In genomic region chr17:83935969-83936368, GRCm38 (mm10) we compare ENCODE assay signal across 16 mouse cellular contexts.
A peak's percentile ranks its signal among the peaks of the same experiment; 100 is the strongest.
DNase-seq lines count a peak whose midpoint lies in the region; ATAC-seq lines count a peak whose summit lies in the region.
"Had no signal": no experiment of that assay in that cellular context is flagged by ENCODE, and none has a peak within 500 bp of the region (broad histone marks: within the 10 kb centered on the region; RNA-seq: fewer than 3 reads in every experiment).

No protein-coding gene starts in this region.

- no peak overlapping the region for H3K4me3 ChIP-seq in kidney, embryonic 16.5 days (ENCODE audit: low read length)
- H3K4me3 ChIP-seq: heart, embryonic 13.5 days; intestine, embryonic 15.5 days had no signal

- H3K27me3 ChIP-seq in kidney, embryonic 16.5 days (ENCODE audit: insufficient read depth, low read length) = no peaks in the 10 kb centered on the region
- H3K27me3 ChIP-seq: heart, embryonic 13.5 days; intestine, embryonic 15.5 days had no signal

- peak overlapping the region; percentile 32; the same call in 1 of the 2 replicates for H3K27ac ChIP-seq in kidney, embryonic 16.5 days (ENCODE audit: low read length)
- H3K27ac ChIP-seq: heart, embryonic 13.5 days; intestine, embryonic 15.5 days had no signal

- no peak for ATAC-seq in kidney, embryonic 16.5 days (ENCODE audit: low FRiP score, low TSS enrichment)
- ATAC-seq in activated CD4-positive, CD25-positive, alpha-beta regulatory T cell, adult 4 months = peak; percentile 59
- ATAC-seq: forebrain, embryonic 14.5 days had no signal

- no peaks in the 10 kb centered on the region for H3K9me3 ChIP-seq in kidney, embryonic 16.5 days (ENCODE audit: low read length)
- H3K9me3 ChIP-seq: heart, embryonic 13.5 days; intestine, embryonic 15.5 days had no signal

- no peak overlapping the region for H3K9ac ChIP-seq in kidney, embryonic 16.5 days (replicated peaks; ENCODE audit: low read length)
- H3K9ac ChIP-seq: heart, embryonic 13.5 days; intestine, embryonic 15.5 days had no signal

- WGBS in kidney, embryonic 16.5 days = 29% methylated on average over 1 of the region's 1 CpGs

- H3K4me1 ChIP-seq in kidney, embryonic 16.5 days (ENCODE audit: insufficient read depth, low read length) = peaks cover 46% of the 10 kb centered on the region

- DNase-seq in kidney, adult 9 months = no peak
- DNase-seq in CD4-positive helper T cell, adult 2 months (ENCODE audit: low read depth, low spot score) = peak; percentile 57
- DNase-seq in naive thymus-derived CD4-positive, alpha-beta T cell, adult 2 months (ENCODE audit: low read depth) = peak; percentile 69
- no peak for DNase-seq in lung, postnatal 36 days
- DNase-seq in cerebellum, adult 18-20 months = no peak
- DNase-seq: cerebellum, postnatal 10 days; embryo, embryonic 11 days; heart, postnatal 4 days; lung, adult 18-20 months; lung, postnatal 4 days had no signal

- no peaks in the 10 kb centered on the region for H3K36me3 ChIP-seq in kidney, embryonic 16.5 days (ENCODE audit: insufficient read depth, low read length)
- H3K36me3 ChIP-seq: heart, embryonic 13.5 days; intestine, embryonic 15.5 days had no signal

- no peak overlapping the region for H3K4me2 ChIP-seq in kidney, embryonic 16.5 days (replicated peaks; ENCODE audit: low read depth, low read length)
- H3K4me2 ChIP-seq: heart, embryonic 13.5 days; intestine, embryonic 15.5 days; midbrain, embryonic 11.5 days had no signal

Comparison
In these comparisons a context has a peak if more than half of its experiments do, and no peak if none do; other contexts are left out.
1. DNase-seq: peak in CD4-positive helper T cell, adult 2 months (single experiment) and naive thymus-derived CD4-positive, alpha-beta T cell, adult 2 months (single experiment); none in kidney, adult 9 months (single experiment), lung, postnatal 36 days (single experiment) and cerebellum, adult 18-20 months (0 of 2).